In the genomic region with DNA sequence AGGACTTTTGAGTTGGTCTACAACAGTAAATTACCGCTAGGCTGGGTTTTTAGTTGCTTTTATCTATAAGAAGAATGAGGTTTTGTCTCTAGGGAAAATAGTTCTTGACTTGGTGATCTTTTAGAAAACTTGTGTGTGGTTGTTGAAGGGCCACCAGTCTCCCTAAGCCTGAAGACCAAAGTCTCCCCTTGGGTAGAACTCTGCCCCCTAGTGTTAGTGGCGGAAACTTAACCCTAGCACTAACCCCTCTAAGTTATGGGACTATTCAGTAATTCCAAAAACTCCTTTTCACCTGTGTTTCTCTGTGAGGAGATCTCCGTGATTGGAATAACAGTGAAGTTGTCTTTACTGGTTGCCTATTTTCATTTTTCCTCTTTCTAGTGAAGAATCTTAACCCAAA, we compare ENCODE assay signal across 7 mouse cellular contexts. TPM values are rescaled to one million over a fixed set of nuclear protein-coding genes. Genes with fewer than 3 reads are reported as not detected.
DNase-seq lines count a peak whose midpoint lies in the region; ATAC-seq and TF ChIP-seq lines count a peak whose summit lies in the region.

No protein-coding gene starts in this region.

- in situ Hi-C loops in CH12.LX (cut with MboI; ENCODE audit: low pct_ligation_motif_present, low pct_unique_long_range_greater_than_20kb, low sequenced_read_pairs): loop anchor here (25.0 kb wide), 1 partner anchor 187 kb away; no protein-coding TSS in a partner anchor

- no peaks in the 10 kb centered on the region for H3K4me1 ChIP-seq in CH12.LX (ENCODE audit: control insufficient read depth in 1 of 2, insufficient read depth in 2 of 2)

- TF ChIP-seq CTCF in CH12.LX (conservative IDR thresholded peaks at IDR 0.05 in 1 of 2, IDR thresholded peaks at IDR 0.05 in 1 of 2; ENCODE audit: low read depth in 2 of 2, low read length in 2 of 2): peak; percentile 51 to 72

- H3K9me3 ChIP-seq in CH12.LX (replicated peaks; ENCODE audit: low read length): peaks cover 14% of the 10 kb centered on the region

- 0 out of 2 replicates have a peak, but pooled peaks have one; percentile 21 for ATAC-seq in granulocyte monocyte progenitor cell, adult 5-6 weeks (replicated peaks; ENCODE audit: poor library complexity, severe bottlenecking)

- H3K79me2 ChIP-seq in CH12.LX (replicated peaks; ENCODE audit: control insufficient read depth, extremely low read depth, insufficient read depth, poor library complexity, severe bottlenecking): no peaks in the 10 kb centered on the region

- TF ChIP-seq POLR2A in CH12.LX (IDR thresholded peaks at IDR 0.05; ENCODE audit: low read depth, low read length): no peak

- H3K9ac ChIP-seq in CH12.LX (ENCODE audit: insufficient read depth, low read depth): no peak overlapping the region

- no peak for TF ChIP-seq EP300 in CH12.LX (IDR thresholded peaks at IDR 0.05; ENCODE audit: low read length)

- no peak overlapping the region for H3K4me2 ChIP-seq in CH12.LX (ENCODE audit: insufficient read depth, low read depth, poor library complexity, severe bottlenecking)

- H3K4me3 ChIP-seq in CH12.LX (replicated peaks in 1 of 3; ENCODE audit: low read depth in 2 of 3, low read length in 2 of 3, poor library complexity in 1 of 3): no peak overlapping the region

- DNase-seq in CH12.LX (ENCODE audit: extremely low read depth) (peak; percentile 39), R1 (ENCODE audit: low read depth, low spot score) (peak; percentile 65)
- peak; percentile 83 for DNase-seq in kidney, adult 9 months
- peak; percentile 79 for DNase-seq in lung, postnatal 14 days
- peak; percentile 21 to 50 for DNase-seq in thymus, adult 18-20 months
- no peak for DNase-seq in urinary bladder, postnatal 10 days (ENCODE audit: low spot score)

- dilution Hi-C loops in CH12.LX (cut with MboI; ENCODE audit: extremely low pct_ligation_motif_present, extremely low pct_unique_long_range_greater_than_20kb, low sequenced_read_pairs): no loop called here

- H3K27ac ChIP-seq in CH12.LX (ENCODE audit: insufficient read depth, low read depth): no peak overlapping the region

- TF ChIP-seq RAD21 in CH12.LX (IDR thresholded peaks at IDR 0.05; ENCODE audit: low read depth, low read length): peak; percentile 24

- no peaks in the 10 kb centered on the region for H3K27me3 ChIP-seq in CH12.LX (replicated peaks)

- no peaks in the 10 kb centered on the region for H3K36me3 ChIP-seq in CH12.LX (replicated peaks in 1 of 2; ENCODE audit: control insufficient read depth in 1 of 2, insufficient read depth in 1 of 2, low read length in 1 of 2)

TF ChIP-seq in CH12.LX, 34 proteins besides CTCF, POLR2A, EP300 and RAD21:
- TF ChIP-seq MAFK (IDR thresholded peaks at IDR 0.05; ENCODE audit: insufficient replicate concordance, low read length) (no peak), MAZ (IDR thresholded peaks at IDR 0.05; ENCODE audit: low read depth, low read length) (no peak), KAT2A (IDR thresholded peaks at IDR 0.05; ENCODE audit: insufficient replicate concordance, low read length) (no peak), SMC3 (IDR thresholded peaks at IDR 0.05; ENCODE audit: low read depth, low read length) (peak; percentile 29)

RNA-seq across cellular contexts. Expression of a gene that starts 1.9 kb away (rescaled TPM):
- total RNA-seq in CH12.LX (2012; rRNA removed) (5.8 and 6.4 TPM in 2 replicates), CH12.LX (2014; rRNA removed) (8.6 and 9.6 TPM in 2 replicates)
- polyA plus RNA-seq in CH12.LX (2012; ENCODE audit: insufficient read length, low read depth): 13.3 and 13.6 TPM in 2 replicates
- total RNA-seq in granulocyte monocyte progenitor cell, adult 5-6 weeks (2014; fragmentation: Nextera tagmentation): 1.4 and 8.9 TPM in 2 replicates
- total RNA-seq in granulocyte monocyte progenitor cell, adult 5-6 weeks (2017): 2.9 and 3.3 TPM in 2 replicates
